Mouse (Mus musculus): ENCODE results near the gene Ubr4. TPM values are rescaled to one million over a fixed set of nuclear protein-coding genes. Genes with fewer than 3 reads are reported as not detected.
A peak's percentile ranks its signal among the peaks of the same experiment; 100 is the strongest.

Gene Ubr4
- polyA plus RNA-seq, 1 experiment from 2014 or later: 84.5 TPM

- TF ChIP-seq CTCF (IDR thresholded peaks at IDR 0.05; ENCODE audit: low read depth): no peak
- Histone ChIP-seq H3K36me3 (ENCODE audit: insufficient read depth) (peaks cover 18% of the 10 kb centered on the region; the same call in 1 of the 2 replicates), H3K9ac (peak overlapping the region; percentile 83), H3K9me3 (ENCODE audit: low read depth, low read length) (no peaks in the 10 kb centered on the region), H3K4me3 (ENCODE audit: low read depth, low read length) (peak overlapping the region; percentile 93), H3K4me2 (peak overlapping the region; percentile 97), H3K27ac (ENCODE audit: low read depth) (no peak overlapping the region), H3K27me3 (ENCODE audit: insufficient read depth, low read length) (no peaks in the 10 kb centered on the region), H3K4me1 (ENCODE audit: insufficient read depth) (no peaks in the 10 kb centered on the region)
- no peak for DNase-seq
- ATAC-seq (ENCODE audit: insufficient read depth): no peak
- 20% methylated on average over 14 of the region's 14 CpGs for WGBS
Observed at GRCm38 (mm10) chr4:139311707-139312106, 40.7 kb upstream of the Ubr4 start.

- Histone ChIP-seq H3K4me3 (ENCODE audit: low read depth, low read length) (no peak overlapping the region), H3K9ac (no peak overlapping the region), H3K27ac (ENCODE audit: low read depth) (no peak overlapping the region), H3K36me3 (ENCODE audit: insufficient read depth) (peaks cover 26% of the 10 kb centered on the region; the same call in 1 of the 2 replicates), H3K4me1 (ENCODE audit: insufficient read depth) (no peaks in the 10 kb centered on the region), H3K4me2 (0 out of 2 replicates have a peak overlapping the region, but pooled peaks have one; percentile 97), H3K9me3 (ENCODE audit: low read depth, low read length) (no peaks in the 10 kb centered on the region), H3K27me3 (ENCODE audit: insufficient read depth, low read length) (no peaks in the 10 kb centered on the region)
- 56% methylated on average over 4 of the region's 4 CpGs for WGBS
- DNase-seq (peak; percentile 63), ATAC-seq (ENCODE audit: insufficient read depth) (no peak)
- TF ChIP-seq CTCF (IDR thresholded peaks at IDR 0.05; ENCODE audit: low read depth): peak; percentile 59
Observed at GRCm38 (mm10) chr4:139312632-139313031, 39.8 kb upstream of the Ubr4 start.

GRCm38 (mm10) chr4:139318449-139318848, 34.0 kb upstream of the Ubr4 start:
- no peak overlapping the region for H3K4me3 ChIP-seq (ENCODE audit: low read depth, low read length)
- no peak overlapping the region for H3K27ac ChIP-seq (ENCODE audit: low read depth)
- H3K4me2 ChIP-seq: no peak overlapping the region
- no peak overlapping the region for H3K9ac ChIP-seq
- H3K4me1 ChIP-seq (ENCODE audit: insufficient read depth): no peaks in the 10 kb centered on the region
- TF ChIP-seq CTCF (IDR thresholded peaks at IDR 0.05; ENCODE audit: low read depth): no peak
- 88% methylated on average over 11 of the region's 11 CpGs for WGBS
- no peaks in the 10 kb centered on the region for H3K27me3 ChIP-seq (ENCODE audit: insufficient read depth, low read length)
- DNase-seq (no peak), ATAC-seq (ENCODE audit: insufficient read depth) (no peak)
- H3K36me3 ChIP-seq (ENCODE audit: insufficient read depth): peaks cover 41% of the 10 kb centered on the region
- no peaks in the 10 kb centered on the region for H3K9me3 ChIP-seq (ENCODE audit: low read depth, low read length)

- ATAC-seq (ENCODE audit: insufficient read depth): no peak
- peaks cover 39% of the 10 kb centered on the region for H3K36me3 ChIP-seq (ENCODE audit: insufficient read depth)
Observed at GRCm38 (mm10) chr4:139319740-139320139, 32.7 kb upstream of the Ubr4 start.

GRCm38 (mm10) chr4:139330605-139331004, 21.8 kb upstream of the Ubr4 start:
- TF ChIP-seq CTCF (IDR thresholded peaks at IDR 0.05; ENCODE audit: low read depth): peak; percentile 76
- H3K36me3 ChIP-seq (ENCODE audit: insufficient read depth): no peaks in the 10 kb centered on the region
- H3K27me3 ChIP-seq (ENCODE audit: insufficient read depth, low read length): no peaks in the 10 kb centered on the region
- H3K4me3 ChIP-seq (ENCODE audit: low read depth, low read length): peak overlapping the region; percentile 16; the same call in 1 of the 2 replicates
- no peak overlapping the region; the same call in 1 of the 2 replicates for H3K9ac ChIP-seq
- peak overlapping the region; percentile 50 for H3K4me2 ChIP-seq
- DNase-seq (peak; percentile 89), ATAC-seq (ENCODE audit: insufficient read depth) (peak; percentile 83)
- H3K27ac ChIP-seq (ENCODE audit: low read depth): no peak overlapping the region
- H3K9me3 ChIP-seq (ENCODE audit: low read depth, low read length): no peaks in the 10 kb centered on the region
- 8% methylated on average over 10 of the region's 10 CpGs for WGBS
- H3K4me1 ChIP-seq (ENCODE audit: insufficient read depth): no peaks in the 10 kb centered on the region

More at GRCm38 (mm10) chr4:139319740-139320139, 32.7 kb upstream of the Ubr4 start:
- no peak for TF ChIP-seq CTCF (IDR thresholded peaks at IDR 0.05; ENCODE audit: low read depth)
- H3K4me3 ChIP-seq (ENCODE audit: low read depth, low read length): no peak overlapping the region
- no peaks in the 10 kb centered on the region for H3K9me3 ChIP-seq (ENCODE audit: low read depth, low read length)
- H3K27me3 ChIP-seq (ENCODE audit: insufficient read depth, low read length): no peaks in the 10 kb centered on the region
- 86% methylated on average over 4 of the region's 4 CpGs for WGBS
- no peak overlapping the region for H3K4me2 ChIP-seq
- H3K27ac ChIP-seq (ENCODE audit: low read depth): no peak overlapping the region
- no peak overlapping the region for H3K9ac ChIP-seq
- H3K4me1 ChIP-seq (ENCODE audit: insufficient read depth): no peaks in the 10 kb centered on the region
- DNase-seq: no peak

- DNase-seq (no peak), ATAC-seq (ENCODE audit: insufficient read depth) (no peak)
- Histone ChIP-seq H3K4me3 (ENCODE audit: low read depth, low read length) (no peak overlapping the region), H3K9ac (no peak overlapping the region), H3K9me3 (ENCODE audit: low read depth, low read length) (no peaks in the 10 kb centered on the region), H3K4me2 (no peak overlapping the region), H3K27me3 (ENCODE audit: insufficient read depth, low read length) (peaks cover 3% of the 10 kb centered on the region; the same call in 1 of the 2 replicates), H3K4me1 (ENCODE audit: insufficient read depth) (no peaks in the 10 kb centered on the region), H3K36me3 (ENCODE audit: insufficient read depth) (no peaks in the 10 kb centered on the region), H3K27ac (ENCODE audit: low read depth) (peak overlapping the region; percentile 30; the same call in 1 of the 2 replicates)
- WGBS: 53% methylated on average over 6 of the region's 9 CpGs
- no peak for TF ChIP-seq CTCF (IDR thresholded peaks at IDR 0.05; ENCODE audit: low read depth)
Observed at GRCm38 (mm10) chr4:139334631-139335295, 17.6 kb upstream of the Ubr4 start.

- Histone ChIP-seq H3K4me1 (ENCODE audit: insufficient read depth) (no peaks in the 10 kb centered on the region), H3K27me3 (ENCODE audit: insufficient read depth, low read length) (peaks cover 3% of the 10 kb centered on the region; the same call in 1 of the 2 replicates), H3K27ac (ENCODE audit: low read depth) (peak overlapping the region; percentile 30; the same call in 1 of the 2 replicates), H3K9ac (no peak overlapping the region), H3K36me3 (ENCODE audit: insufficient read depth) (no peaks in the 10 kb centered on the region), H3K4me2 (no peak overlapping the region), H3K9me3 (ENCODE audit: low read depth, low read length) (no peaks in the 10 kb centered on the region), H3K4me3 (ENCODE audit: low read depth, low read length) (no peak overlapping the region)
- 43% methylated on average over 7 of the region's 7 CpGs for WGBS
- no peak for TF ChIP-seq CTCF (IDR thresholded peaks at IDR 0.05; ENCODE audit: low read depth)
- no peak for DNase-seq
- ATAC-seq (ENCODE audit: insufficient read depth): no peak; the same call in 1 of the 2 replicates
Observed at GRCm38 (mm10) chr4:139335507-139335906, 16.9 kb upstream of the Ubr4 start.

All from lung, embryonic 14.5 days (tissue).